Mouse (Mus musculus) cerebellum, adult 11 months (tissue): ENCODE data around the gene Asphd2.

Experiments
- DNase-seq: peaks from one replicate; pipeline ENCODE4 v3.0.0; 2022

Asphd2 gene

DNA sequence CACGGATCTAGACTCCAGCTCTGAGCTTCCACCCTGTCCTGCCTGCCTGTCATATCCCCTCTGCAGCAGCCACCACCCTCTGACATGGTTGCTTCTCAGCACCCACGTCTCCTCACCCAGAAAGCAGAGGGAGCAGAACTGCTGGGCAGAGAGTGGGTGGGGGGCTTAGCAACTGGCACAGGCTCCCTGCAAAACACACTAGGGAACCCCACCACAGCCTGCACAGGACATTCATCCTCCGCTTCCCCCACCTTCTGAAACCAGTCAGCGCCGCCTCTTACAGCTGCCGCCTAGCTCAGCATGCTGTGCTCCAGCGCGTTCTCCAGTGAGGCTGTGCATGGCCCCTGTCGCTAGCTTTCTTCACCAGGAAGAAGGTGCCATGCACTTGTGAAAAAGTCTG is 5.3 kb downstream of the Asphd2 start:
- no peak for DNase-seq

DNA sequence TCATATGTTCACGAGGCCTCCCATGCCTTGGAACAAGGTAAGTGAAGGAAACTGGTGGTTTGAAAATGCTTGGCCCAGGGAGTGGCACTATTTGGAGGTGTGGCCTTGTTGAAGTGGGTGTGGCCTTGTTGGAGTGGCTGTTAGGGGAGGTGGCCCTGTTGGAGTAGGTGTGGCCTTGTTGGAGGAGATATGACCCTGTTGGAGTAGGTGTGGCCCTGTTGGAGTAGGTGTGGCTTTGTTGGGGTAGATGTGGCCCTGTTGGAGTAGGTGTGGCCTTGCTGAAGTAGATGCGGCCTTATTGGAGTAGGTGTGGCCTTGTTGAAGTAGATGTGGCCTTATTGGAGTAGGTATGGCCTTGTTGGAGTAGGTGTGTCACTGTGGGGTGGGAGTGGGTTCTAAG is 8.7 kb downstream of the Asphd2 start:
- DNase-seq = no peak

DNA sequence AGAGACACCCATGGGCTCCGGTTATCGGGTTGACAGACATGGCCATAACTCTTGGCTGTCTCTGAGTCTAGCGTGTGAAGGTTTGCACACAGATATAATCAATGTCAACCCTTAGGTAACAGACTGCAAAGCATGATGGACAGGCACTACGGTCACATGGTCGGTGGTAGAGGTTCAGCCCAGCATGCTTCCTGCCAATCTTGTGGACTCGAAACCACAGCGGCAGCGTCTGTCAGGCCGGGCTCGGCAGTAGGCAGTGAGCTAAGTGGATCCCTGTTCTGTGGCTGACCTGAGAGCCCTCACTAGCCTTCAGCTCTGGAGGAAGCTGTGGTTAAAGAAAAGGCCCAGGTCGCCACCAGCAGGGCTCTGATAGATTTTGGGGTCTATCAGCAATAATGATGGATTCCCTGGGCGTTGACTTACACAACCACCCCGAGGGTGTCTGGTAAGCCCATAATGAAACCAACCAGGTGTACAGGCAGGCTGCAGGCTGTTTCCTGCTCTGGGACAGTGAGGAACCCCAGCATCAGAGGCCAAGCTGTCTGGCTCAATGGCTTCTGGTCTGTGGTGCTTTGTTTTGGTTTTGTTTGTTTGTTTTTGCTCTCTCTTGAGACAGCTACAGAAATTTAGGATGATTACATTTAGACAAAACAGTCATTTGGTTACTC is 9.7 kb downstream of the Asphd2 start:
- DNase-seq = no peak

- DNase-seq = no peak
These were observed 11.9 kb downstream of the Asphd2 start for GRCm38 (mm10) chr5:112382641-112383330.

- DNase-seq = no peak
These were observed 12.6 kb downstream of the Asphd2 start for GRCm38 (mm10) chr5:112382042-112382441.

DNA sequence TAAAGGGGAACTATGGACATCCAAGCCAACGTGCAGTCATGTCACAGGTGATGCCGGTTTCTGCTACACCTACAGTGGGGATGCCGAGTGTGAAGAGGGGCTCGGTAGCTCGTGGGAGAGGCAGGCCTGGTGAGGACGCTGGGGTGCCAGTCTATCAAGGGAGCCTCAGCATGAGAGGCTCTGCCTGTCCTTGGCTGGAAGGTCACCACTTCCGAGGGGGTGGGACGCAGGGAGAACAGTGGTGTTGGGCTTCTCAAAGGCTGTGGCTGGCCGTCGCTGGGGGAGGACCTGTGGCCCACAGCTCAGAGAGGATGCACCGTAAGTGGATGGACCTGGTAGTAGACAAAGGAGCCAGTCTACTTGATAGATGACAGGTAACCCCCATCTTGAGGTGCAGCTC is 13.5 kb downstream of the Asphd2 start:
- no peak for DNase-seq

- DNase-seq = no peak
These were observed 15.9 kb downstream of the Asphd2 start for GRCm38 (mm10) chr5:112378716-112379115.

DNA sequence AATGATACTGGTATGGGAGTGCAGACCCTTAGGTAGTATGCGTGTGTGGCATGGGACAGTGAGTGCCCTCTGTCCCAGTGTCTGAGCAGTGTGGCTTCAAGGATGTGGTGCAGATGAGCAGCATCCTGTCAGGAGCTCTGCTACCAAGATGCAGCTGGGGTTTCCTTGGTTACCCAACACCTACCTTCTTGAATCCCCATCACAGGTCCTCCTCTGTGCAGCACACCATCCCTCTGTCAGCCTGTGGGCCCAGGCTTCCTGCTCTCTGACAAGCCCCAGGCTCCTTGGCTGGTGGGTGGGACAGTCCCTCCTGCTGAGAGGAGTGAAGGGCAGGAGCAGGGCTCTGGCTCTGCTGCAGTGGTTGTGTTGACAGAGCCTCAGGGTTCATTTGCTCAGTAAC is 17.3 kb downstream of the Asphd2 start:
- DNase-seq = no peak

DNA sequence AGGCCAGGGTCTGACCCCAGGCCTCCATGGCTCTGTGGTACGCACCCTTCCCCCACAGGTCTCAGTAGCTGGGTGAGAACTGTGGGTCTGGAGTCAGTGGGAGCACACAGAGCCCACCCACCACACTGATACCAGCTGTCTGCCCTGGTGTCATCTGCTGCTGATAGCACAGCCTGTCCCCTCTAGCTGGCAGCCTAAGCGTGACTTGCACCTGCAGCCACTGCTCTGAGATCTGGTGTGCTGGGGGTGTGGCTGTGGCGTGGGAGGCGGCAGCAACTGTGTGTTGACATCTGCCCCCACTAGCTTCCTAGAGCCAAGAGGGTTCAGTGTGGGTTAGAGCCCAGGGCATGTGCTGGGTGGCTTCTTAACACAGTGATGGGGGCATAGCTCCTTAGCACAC is 18.6 kb downstream of the Asphd2 start:
- no peak for DNase-seq

- peak; percentile 61 for DNase-seq
These were observed 22.7 kb downstream of the Asphd2 start for GRCm38 (mm10) chr5:112371933-112372332.

- no peak for DNase-seq
These were observed 24.3 kb downstream of the Asphd2 start for GRCm38 (mm10) chr5:112370236-112370813.

DNA sequence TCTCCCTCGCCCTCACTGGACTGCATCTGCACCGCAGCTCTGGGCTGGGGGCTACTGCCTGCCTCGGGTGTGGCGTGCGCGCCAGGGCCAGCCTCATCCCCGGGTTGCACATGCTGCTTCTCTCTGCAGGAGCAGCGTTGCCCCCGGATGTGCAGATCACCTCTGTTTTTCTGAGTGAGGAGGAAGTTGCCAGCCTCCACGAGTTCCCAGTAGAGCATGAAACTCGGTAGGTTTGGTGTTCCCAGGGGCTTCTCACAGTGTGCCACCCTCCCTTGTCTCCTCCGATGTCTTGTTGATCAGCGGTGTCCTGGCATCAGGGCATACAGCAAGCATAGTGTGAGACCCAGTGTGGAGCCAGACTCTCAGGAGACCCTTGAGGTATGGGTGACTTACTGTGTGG is 25.3 kb downstream of the Asphd2 start:
- no peak for DNase-seq

DNA sequence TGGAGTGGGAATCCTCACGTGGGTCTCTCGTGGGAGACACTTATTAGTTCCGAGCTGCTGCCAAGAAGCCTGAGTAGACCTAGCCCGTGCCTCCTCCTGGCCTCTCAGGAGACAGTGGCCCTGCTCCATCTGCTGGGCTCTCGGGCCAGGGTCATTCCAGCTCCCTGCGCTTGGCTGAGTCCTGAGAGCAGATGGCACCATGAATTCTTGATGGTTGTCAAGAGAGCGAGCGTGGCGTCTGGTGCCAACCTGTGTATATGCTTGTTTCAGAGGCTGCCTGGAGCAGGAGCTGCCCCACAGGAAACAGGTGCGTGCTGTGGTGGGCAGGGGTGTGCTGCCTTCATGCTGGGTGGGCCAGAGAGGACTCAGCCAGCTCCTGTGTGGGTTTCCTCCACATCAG is 26.0 kb downstream of the Asphd2 start:
- peak; percentile 90 for DNase-seq

DNA sequence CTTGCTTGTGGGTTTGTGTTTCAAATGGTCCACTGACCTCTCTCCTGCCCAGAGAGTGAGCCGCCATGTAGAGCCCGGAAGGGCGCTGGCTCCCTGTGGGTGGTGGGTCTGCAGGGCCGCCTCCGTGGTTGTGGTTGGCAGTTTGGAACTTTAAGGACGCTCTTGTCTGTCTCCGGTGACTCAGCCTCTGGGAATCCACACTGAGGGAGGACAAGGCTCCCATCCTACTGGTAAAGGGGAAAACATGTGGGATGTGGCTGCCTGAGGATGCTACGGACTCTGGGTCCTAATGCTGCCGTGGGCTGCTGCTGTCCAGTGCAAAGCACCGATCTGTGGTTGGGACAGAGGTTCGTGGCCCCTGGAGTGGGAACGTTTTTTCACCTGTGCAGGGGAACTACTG is 26.7 kb downstream of the Asphd2 start:
- no peak for DNase-seq

GRCm38 (mm10) chr5:112367338-112367737 is 27.3 kb downstream of the Asphd2 start:
- no peak for DNase-seq

- no peak for DNase-seq
These were observed 27.8 kb downstream of the Asphd2 start for GRCm38 (mm10) chr5:112366879-112367278.

DNA sequence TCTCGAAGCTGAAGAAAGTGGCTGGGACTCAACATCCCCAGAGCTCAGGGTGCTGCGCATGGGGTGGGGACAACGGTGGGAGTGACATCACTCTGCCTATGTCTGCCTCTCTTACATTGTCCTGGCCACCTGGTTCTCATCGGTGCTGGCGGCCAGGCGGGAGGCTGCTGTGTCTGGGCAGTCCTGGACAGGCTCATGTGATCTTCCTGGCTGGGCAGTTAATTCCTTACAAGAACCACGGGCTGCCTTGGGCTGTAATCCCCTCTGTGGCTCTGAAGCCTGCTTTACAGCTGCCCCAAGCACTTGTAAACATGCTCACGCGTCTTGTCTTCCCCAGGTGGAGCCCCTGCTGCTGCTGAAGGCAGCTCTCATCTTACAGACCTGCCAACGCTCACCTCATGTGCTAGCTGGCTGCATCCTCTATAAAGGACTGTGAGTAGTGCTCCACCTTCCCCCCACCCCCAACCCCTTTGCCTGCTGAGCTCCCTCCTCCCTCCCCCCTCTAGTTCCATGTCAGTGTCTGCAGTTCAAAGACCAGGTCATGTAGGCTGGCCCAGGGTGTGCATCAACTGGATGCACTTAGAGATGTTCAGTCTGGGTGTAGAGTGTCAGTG is 30.4 kb downstream of the Asphd2 start:
- DNase-seq = no peak

DNA sequence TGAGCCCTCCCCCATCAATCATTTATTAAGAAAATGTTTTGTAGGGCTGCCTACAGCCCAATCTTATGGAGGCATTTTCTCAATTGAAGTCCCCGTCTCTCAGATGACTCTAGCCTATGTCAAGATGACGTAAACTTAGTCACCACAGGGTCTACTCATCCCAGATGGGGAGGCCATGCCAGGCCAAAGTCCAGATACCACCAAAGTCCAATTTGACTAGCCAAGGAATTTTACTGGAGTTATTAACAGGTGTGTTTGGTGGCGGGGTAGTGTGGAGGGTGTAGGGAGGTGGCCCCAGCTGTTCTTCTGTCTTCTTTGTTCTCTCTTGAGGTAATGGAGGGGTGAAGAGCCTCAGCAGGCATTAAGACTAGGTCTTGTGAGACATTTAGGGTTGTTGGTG is 34.6 kb downstream of the Asphd2 start:
- no peak for DNase-seq

DNA sequence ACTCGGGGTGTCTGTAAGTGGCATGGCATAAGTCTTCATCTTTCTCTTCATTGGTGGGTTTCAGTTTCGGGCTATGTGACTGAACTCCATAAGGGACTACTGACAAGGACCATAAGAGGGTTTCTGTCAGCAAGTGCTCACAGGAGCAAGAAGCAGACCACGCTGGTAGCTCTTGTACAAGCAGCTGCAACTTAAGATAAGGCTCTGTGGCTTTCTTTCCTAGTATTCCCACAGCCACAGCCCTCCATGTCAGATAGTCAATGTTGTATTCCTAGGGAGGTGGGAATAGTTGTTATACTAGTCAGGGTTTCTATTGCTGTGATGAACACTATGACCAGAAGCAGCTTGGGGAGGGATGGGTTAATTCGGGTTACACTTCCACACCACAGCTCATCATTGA is 35.1 kb downstream of the Asphd2 start:
- DNase-seq = no peak

DNA sequence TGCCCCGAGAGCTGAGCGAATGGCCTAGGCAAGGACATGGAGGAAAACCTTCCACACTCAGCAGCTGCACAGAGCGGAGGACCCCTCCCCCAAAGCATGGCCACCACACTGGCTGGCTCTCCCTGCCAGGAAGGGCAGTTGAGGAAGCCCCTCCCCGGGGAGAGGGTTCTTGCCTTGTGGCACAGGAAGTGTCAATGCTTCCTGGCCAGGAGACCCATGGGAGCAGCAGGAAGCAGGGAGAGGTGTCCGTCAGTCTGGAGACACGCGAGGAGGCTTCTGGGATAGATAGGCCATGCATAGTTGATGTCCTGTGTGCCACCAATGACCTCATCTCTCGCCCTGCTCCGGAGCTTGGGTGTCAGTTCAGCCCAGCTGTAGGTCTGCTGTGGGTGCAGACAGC is 38.3 kb downstream of the Asphd2 start:
- DNase-seq = no peak

- DNase-seq = no peak
These were observed 38.8 kb downstream of the Asphd2 start, which contains the start of gene Gm6583 for GRCm38 (mm10) chr5:112355910-112356309. Gene Gm6583 (minus strand): TSS chr5:112356033.

GRCm38 (mm10) chr5:112355493-112355892 is 39.2 kb downstream of the Asphd2 start:
- no peak for DNase-seq

DNA sequence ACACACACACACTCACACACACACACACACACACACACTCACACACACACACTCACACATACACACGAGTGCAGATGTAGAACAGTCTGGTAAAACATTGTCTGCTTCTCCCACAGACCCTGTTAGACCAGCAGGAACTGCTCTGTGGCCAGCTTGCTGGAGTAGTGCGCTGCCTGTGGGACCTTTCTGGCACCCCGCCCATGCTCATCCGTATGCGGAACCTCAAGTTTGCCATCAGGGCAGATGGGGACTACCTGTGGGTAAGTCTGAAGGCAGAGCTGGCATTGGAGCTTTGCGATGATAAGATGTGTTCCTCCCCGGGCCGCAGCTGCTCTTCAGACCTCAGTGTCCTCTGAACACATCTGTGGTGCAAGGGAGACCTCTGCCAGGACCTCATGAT is 45.5 kb downstream of the Asphd2 start:
- no peak for DNase-seq
